Mouse (Mus musculus) bone marrow, adult 2 months (tissue): ENCODE measurements at regions not wholly inside any gene's neighbourhood (a gene's known extent, or its start where the extent isn't known, plus 50 kb on each side); places are given as distances from the start of the nearest gene placed in this dataset.

Experiments used
- CTCF ChIP-seq: fragments of 200-500 bp; IDR thresholded peaks from 2 replicates; pipeline ENCODE4 v1.5.1; 2011; ENCODE audit warnings: low read length, control low read depth; ENCODE audit not compliant: control insufficient read depth, insufficient read depth
- POLR2A ChIP-seq: fragments of 200-500 bp; IDR thresholded peaks from 2 replicates; pipeline ENCODE4 v1.6.1; 2011; ENCODE audit warnings: low read depth, mild to moderate bottlenecking, control low read depth, low read length, borderline replicate concordance; ENCODE audit not compliant: control insufficient read depth

DNA sequence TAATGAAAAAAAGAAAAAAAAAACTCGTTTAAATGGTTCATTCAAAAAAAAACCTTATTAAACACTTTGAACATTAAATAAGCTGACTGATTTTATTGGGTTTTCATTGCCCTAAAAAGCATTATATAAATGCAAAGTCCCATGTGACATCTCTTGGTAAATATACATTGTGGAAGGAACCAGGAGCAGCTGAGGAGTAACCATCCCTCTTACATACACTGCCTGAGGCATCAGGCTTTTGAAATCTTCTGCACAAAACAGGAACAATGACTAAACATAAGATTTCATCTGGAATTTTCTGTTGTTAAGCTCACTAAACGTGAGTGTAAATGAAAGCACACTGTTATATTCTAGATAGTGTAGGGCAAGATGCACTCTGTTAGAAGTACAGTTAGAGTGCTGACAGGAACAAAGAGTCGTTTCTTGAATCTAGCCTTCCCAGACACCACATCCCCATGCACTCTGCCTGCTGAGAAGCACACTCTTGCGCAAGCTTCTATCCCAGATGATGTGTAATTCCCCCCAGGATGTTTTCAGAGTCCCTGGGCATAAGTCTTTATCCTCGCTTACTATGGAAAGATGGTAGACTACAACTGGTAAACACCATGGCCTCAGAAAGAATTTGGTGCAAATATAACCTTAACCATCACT, 125.0 kb upstream of the BC052040 start:
- TF ChIP-seq POLR2A (no peak), CTCF (no peak)
